Mouse (Mus musculus) midbrain, embryonic 13.5 days (tissue): ENCODE measurements around the gene Gm49368. TPM values are rescaled to one million over a fixed set of nuclear protein-coding genes. Genes with fewer than 3 reads are reported as not detected.
"Not testable (repeated sequence)": the region's sequence is repeated elsewhere in the genome, so short reads cannot be mapped to it uniquely, and the experiment has no call there.

Experiments
- ATAC-seq: fragments of 200-750 bp; cut with Nextera tagmentation; 2 replicates; pipeline ENCODE4 v1.8.0; 2017; ENCODE audit warnings: mild to moderate bottlenecking, moderate TSS enrichment, moderate library complexity
- H3K27ac ChIP-seq: fragments of 300-500 bp; sonication (generic); 2 replicates; pipeline ENCODE4 v1.5.1; 2015; ENCODE audit warnings: inconsistent platforms, mild to moderate bottlenecking, moderate library complexity
- H3K27me3 ChIP-seq: fragments of 300-500 bp; sonication (generic); 2 replicates; pipeline ENCODE4 v1.6.1; 2015; ENCODE audit warnings: mild to moderate bottlenecking, inconsistent platforms
- H3K36me3 ChIP-seq: fragments of 300-500 bp; sonication (generic); 2 replicates; pipeline ENCODE4 v1.6.1; 2015; ENCODE audit warnings: mild to moderate bottlenecking, inconsistent platforms
- H3K4me1 ChIP-seq: fragments of 300-500 bp; sonication (generic); replicated peaks from 2 replicates; pipeline ENCODE4 v1.6.1; 2015; ENCODE audit warnings: inconsistent platforms
- H3K4me2 ChIP-seq: fragments of 300-500 bp; sonication (generic); replicated peaks from 2 replicates; pipeline ENCODE4 v1.6.1; 2015; ENCODE audit warnings: moderate library complexity, mild to moderate bottlenecking, inconsistent platforms
- H3K4me3 ChIP-seq: fragments of 300-500 bp; sonication (generic); replicated peaks from 2 replicates; pipeline ENCODE4 v1.5.1; 2015; ENCODE audit warnings: mild to moderate bottlenecking, inconsistent platforms
- H3K9ac ChIP-seq: fragments of 300-500 bp; sonication (generic); replicated peaks from 2 replicates; pipeline ENCODE4 v1.6.1; 2015; ENCODE audit warnings: mild to moderate bottlenecking, inconsistent platforms
- H3K9me3 ChIP-seq: fragments of 300-500 bp; sonication (generic); 2 replicates; pipeline ENCODE4 v1.6.1; 2016; ENCODE audit warnings: mild to moderate bottlenecking, inconsistent platforms
- WGBS: fragments of 180-500 bp; shearing (Covaris S2); methylation state at CpG from one replicate; pipeline ENCODE4 v1.1.7; 2015; 5-methylcytosine and 5-hydroxymethylcytosine counted together
- polyA plus RNA-seq: library from polyadenylated mRNA; unstranded; fragments of >200 nt; fragmentation: Nextera tagmentation; extraction: Ambion mirVana; gene quantifications from 2 replicates; pipeline ENCODE4 v1.2.1, GENCODE M21; 2015

The Gm49368 gene
- not detected in 2 replicates for polyA plus RNA-seq

- 91% methylated on average over 7 of the region's 7 CpGs for WGBS
- Histone ChIP-seq H3K4me2 (no peak within 1 kb of the TSS), H3K27ac (no peak within 1 kb of the TSS), H3K4me3 (no peak within 1 kb of the TSS), H3K36me3 (no peaks in the 10 kb centered on the region), H3K9ac (no peak within 1 kb of the TSS), H3K9me3 (no peaks in the 10 kb centered on the region), H3K27me3 (no peaks in the 10 kb centered on the region), H3K4me1 (no peaks in the 10 kb centered on the region)
- ATAC-seq = no peak
Measured at GRCm38 (mm10) chr7:128062456-128062855, at the start of gene Gm49368, which contains the start of gene Itgam. Gene Gm49368, plus strand, starts transcription at chr7:128062683. Gene Itgam, plus strand, starts transcription at chr7:128062640.

GRCm38 (mm10) chr7:128013116-128013515 is 49.4 kb upstream of the Gm49368 start:
- Histone ChIP-seq H3K9ac (no peak overlapping the region), H3K27me3 (no peaks in the 10 kb centered on the region), H3K4me3 (no peak overlapping the region), H3K4me2 (no peak overlapping the region), H3K27ac (no peak overlapping the region), H3K9me3 (no peaks in the 10 kb centered on the region), H3K36me3 (no peaks in the 10 kb centered on the region), H3K4me1 (no peaks in the 10 kb centered on the region)
- no peak for ATAC-seq
- 91% methylated on average over 13 of the region's 13 CpGs for WGBS

- H3K9me3 ChIP-seq, H3K36me3 ChIP-seq, H3K27ac ChIP-seq, H3K4me3 ChIP-seq, H3K9ac ChIP-seq, H3K27me3 ChIP-seq, H3K4me2 ChIP-seq, H3K4me1 ChIP-seq, ATAC-seq: not testable (repeated sequence)
- 84% methylated on average over 5 of the region's 5 CpGs for WGBS
Measured at GRCm38 (mm10) chr7:128016134-128016533, 46.3 kb upstream of the Gm49368 start.

GRCm38 (mm10) chr7:128016650-128017049 is 45.8 kb upstream of the Gm49368 start:
- Histone ChIP-seq H3K27ac (no peak overlapping the region), H3K4me1 (no peaks in the 10 kb centered on the region), H3K27me3 (no peaks in the 10 kb centered on the region), H3K9ac (no peak overlapping the region), H3K4me2 (no peak overlapping the region), H3K4me3 (no peak overlapping the region), H3K9me3 (no peaks in the 10 kb centered on the region), H3K36me3 (no peaks in the 10 kb centered on the region)
- 91% methylated on average over 6 of the region's 6 CpGs for WGBS
- no peak for ATAC-seq

GRCm38 (mm10) chr7:128018275-128018674 is 44.2 kb upstream of the Gm49368 start:
- Histone ChIP-seq H3K9ac (no peak overlapping the region), H3K27me3 (no peaks in the 10 kb centered on the region), H3K9me3 (no peaks in the 10 kb centered on the region), H3K4me1 (no peaks in the 10 kb centered on the region), H3K4me2 (no peak overlapping the region), H3K27ac (no peak overlapping the region), H3K4me3 (no peak overlapping the region), H3K36me3 (no peaks in the 10 kb centered on the region)
- ATAC-seq = no peak
- WGBS = 84% methylated on average over 3 of the region's 3 CpGs

GRCm38 (mm10) chr7:128019187-128019586 is 43.3 kb upstream of the Gm49368 start:
- H3K9me3 ChIP-seq = no peaks in the 10 kb centered on the region
- WGBS = 79% methylated on average over 2 of the region's 2 CpGs
- no peaks in the 10 kb centered on the region for H3K36me3 ChIP-seq
- no peak overlapping the region for H3K27ac ChIP-seq
- H3K27me3 ChIP-seq = no peaks in the 10 kb centered on the region
- no peak overlapping the region for H3K4me2 ChIP-seq
- ATAC-seq = no peak
- H3K4me1 ChIP-seq = no peaks in the 10 kb centered on the region
- H3K9ac ChIP-seq = no peak overlapping the region
- no peak overlapping the region for H3K4me3 ChIP-seq

GRCm38 (mm10) chr7:128022974-128023373 is 39.5 kb upstream of the Gm49368 start:
- H3K9me3 ChIP-seq = no peaks in the 10 kb centered on the region
- no peaks in the 10 kb centered on the region for H3K36me3 ChIP-seq
- no peaks in the 10 kb centered on the region for H3K27me3 ChIP-seq
- no peak overlapping the region for H3K9ac ChIP-seq
- ATAC-seq = no peak
- no peak overlapping the region for H3K27ac ChIP-seq
- no peak overlapping the region for H3K4me2 ChIP-seq
- 63% methylated on average over 8 of the region's 8 CpGs for WGBS
- H3K4me1 ChIP-seq = no peaks in the 10 kb centered on the region
- no peak overlapping the region for H3K4me3 ChIP-seq

- Histone ChIP-seq H3K4me1 (no peaks in the 10 kb centered on the region), H3K4me2 (no peak overlapping the region), H3K27ac (no peak overlapping the region), H3K9me3 (no peaks in the 10 kb centered on the region), H3K36me3 (no peaks in the 10 kb centered on the region), H3K9ac (no peak overlapping the region), H3K4me3 (no peak overlapping the region), H3K27me3 (no peaks in the 10 kb centered on the region)
- ATAC-seq = no peak
- WGBS = 96% methylated on average over 4 of the region's 4 CpGs
Measured at GRCm38 (mm10) chr7:128023565-128023964, 38.9 kb upstream of the Gm49368 start.

- ATAC-seq = no peak
- WGBS = 90% methylated on average over 9 of the region's 9 CpGs
- H3K9ac ChIP-seq = no peak overlapping the region
- H3K4me3 ChIP-seq = no peak overlapping the region
- no peak overlapping the region for H3K4me2 ChIP-seq
- no peaks in the 10 kb centered on the region for H3K27me3 ChIP-seq
- H3K4me1 ChIP-seq = no peaks in the 10 kb centered on the region
- no peaks in the 10 kb centered on the region for H3K9me3 ChIP-seq
- no peak overlapping the region for H3K27ac ChIP-seq
- H3K36me3 ChIP-seq = no peaks in the 10 kb centered on the region
Measured at GRCm38 (mm10) chr7:128024364-128024763, 38.1 kb upstream of the Gm49368 start.

GRCm38 (mm10) chr7:128024932-128025331 is 37.6 kb upstream of the Gm49368 start:
- no peaks in the 10 kb centered on the region for H3K36me3 ChIP-seq
- H3K27me3 ChIP-seq = no peaks in the 10 kb centered on the region
- H3K4me1 ChIP-seq = no peaks in the 10 kb centered on the region
- no peak overlapping the region for H3K4me3 ChIP-seq
- no peaks in the 10 kb centered on the region for H3K9me3 ChIP-seq
- H3K4me2 ChIP-seq = no peak overlapping the region
- no peak for ATAC-seq
- no peak overlapping the region for H3K9ac ChIP-seq
- 87% methylated on average over 4 of the region's 4 CpGs for WGBS
- H3K27ac ChIP-seq = no peak overlapping the region

- 87% methylated on average over 4 of the region's 4 CpGs for WGBS
- Histone ChIP-seq H3K4me3 (no peak overlapping the region), H3K9ac (no peak overlapping the region), H3K27ac (no peak overlapping the region), H3K9me3 (no peaks in the 10 kb centered on the region), H3K4me1 (no peaks in the 10 kb centered on the region), H3K27me3 (no peaks in the 10 kb centered on the region), H3K36me3 (no peaks in the 10 kb centered on the region), H3K4me2 (no peak overlapping the region)
- no peak for ATAC-seq
Measured at GRCm38 (mm10) chr7:128025381-128025780, 37.1 kb upstream of the Gm49368 start.

GRCm38 (mm10) chr7:128031403-128031976 is 31.0 kb upstream of the Gm49368 start:
- Histone ChIP-seq H3K9ac (no peak overlapping the region), H3K36me3 (no peaks in the 10 kb centered on the region), H3K4me3 (no peak overlapping the region), H3K4me1 (no peaks in the 10 kb centered on the region), H3K4me2 (no peak overlapping the region), H3K27me3 (no peaks in the 10 kb centered on the region), H3K27ac (no peak overlapping the region), H3K9me3 (no peaks in the 10 kb centered on the region)
- ATAC-seq = no peak
- WGBS = 38% methylated on average over 9 of the region's 9 CpGs

GRCm38 (mm10) chr7:128032290-128032988 is 30.0 kb upstream of the Gm49368 start:
- H3K4me3 ChIP-seq = no peak overlapping the region
- no peak overlapping the region for H3K27ac ChIP-seq
- no peak overlapping the region for H3K9ac ChIP-seq
- H3K9me3 ChIP-seq = no peaks in the 10 kb centered on the region
- 92% methylated on average over 5 of the region's 5 CpGs for WGBS
- no peaks in the 10 kb centered on the region for H3K36me3 ChIP-seq
- no peaks in the 10 kb centered on the region for H3K27me3 ChIP-seq
- H3K4me1 ChIP-seq = no peaks in the 10 kb centered on the region
- no peak overlapping the region for H3K4me2 ChIP-seq
- ATAC-seq = no peak
